Mouse (Mus musculus): Measurements from ENCODE around the gene Vmn2r90. TPM values are rescaled to one million over a fixed set of nuclear protein-coding genes. Genes with fewer than 3 reads are reported as not detected.
"Not testable (repeated sequence)": the region's sequence is repeated elsewhere in the genome, so short reads cannot be mapped to it uniquely, and the experiment has no call there.

Vmn2r90 gene
- total RNA-seq (2021) = not detected
- long read RNA-seq, experiment 1 = 0 reads
- long read RNA-seq, experiment 2 = 0 reads

DNA sequence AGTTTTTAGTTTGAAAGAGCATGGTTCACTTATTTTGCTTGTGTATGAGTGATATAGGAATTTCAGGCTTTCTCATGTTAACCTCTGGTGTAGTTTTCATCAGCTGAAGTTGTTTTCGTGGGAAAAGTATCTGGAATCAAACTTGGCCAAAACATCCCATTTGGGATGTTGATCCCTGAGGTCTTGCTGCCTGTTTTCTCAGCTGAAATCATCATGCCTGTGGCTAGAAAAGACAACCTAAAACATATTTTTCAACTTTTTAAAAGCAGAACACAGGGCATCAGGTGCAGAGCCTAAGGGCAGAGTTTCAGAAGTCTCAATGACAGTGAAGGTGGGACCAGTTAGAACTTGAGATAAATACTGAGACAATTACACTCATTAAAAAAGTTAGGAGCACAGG lies at the start of gene Vmn2r90:
Gene Vmn2r90, plus strand, starts transcription at position 301 of the 400 bp plus-strand sequence.
- no peak within 1 kb of the TSS for H3K4me3 ChIP-seq
- no peak for TF ChIP-seq CTCF (conservative IDR thresholded peaks at IDR 0.05)
- no peak within 1 kb of the TSS for H3K27ac ChIP-seq
- no peak for DNase-seq (ENCODE audit: low spot score in 2 of 2)

GRCm38 (mm10) chr17:17654997-17655828 lies 48.3 kb upstream of the Vmn2r90 start:
- no peak overlapping the region for H3K27ac ChIP-seq
- no peak for DNase-seq (ENCODE audit: low spot score in 2 of 2)
- TF ChIP-seq CTCF (conservative IDR thresholded peaks at IDR 0.05) = no peak
- no peak overlapping the region for H3K4me3 ChIP-seq

- TF ChIP-seq CTCF (conservative IDR thresholded peaks at IDR 0.05) = no peak
- DNase-seq (ENCODE audit: low spot score in 2 of 2) = no peak
- Histone ChIP-seq H3K27ac (no peak overlapping the region), H3K4me3 (no peak overlapping the region)
These were observed 47.7 kb upstream of the Vmn2r90 start for GRCm38 (mm10) chr17:17655829-17656176.

- Histone ChIP-seq H3K27ac (no peak overlapping the region), H3K4me3 (no peak overlapping the region)
- DNase-seq (ENCODE audit: low spot score in 2 of 2) = no peak
- no peak for TF ChIP-seq CTCF (conservative IDR thresholded peaks at IDR 0.05)
These were observed 24.8 kb upstream of the Vmn2r90 start for GRCm38 (mm10) chr17:17678781-17679180.

DNA sequence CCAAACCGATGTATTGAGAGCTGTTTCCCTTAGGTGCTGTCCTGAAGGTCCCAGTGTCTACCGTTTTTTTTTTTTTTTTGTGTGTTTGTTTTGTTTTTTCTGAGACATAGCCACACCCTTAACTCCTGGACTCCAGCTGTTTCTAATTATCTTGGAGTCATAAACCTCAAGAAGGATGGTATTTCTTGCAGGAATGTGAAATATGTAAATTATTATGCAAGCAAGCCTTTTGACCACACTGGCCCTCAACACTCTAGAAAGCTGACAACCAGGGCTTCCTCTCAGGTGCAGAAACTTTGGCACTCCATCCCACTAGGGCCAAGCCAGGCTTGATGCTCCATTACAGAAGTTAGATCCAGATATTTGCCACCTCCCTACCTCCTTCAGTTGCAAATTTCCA lies 12.9 kb upstream of the Vmn2r90 start:
- Histone ChIP-seq H3K4me3 (no peak overlapping the region), H3K27ac (no peak overlapping the region)
- no peak for DNase-seq (ENCODE audit: low spot score in 2 of 2)
- no peak for TF ChIP-seq CTCF (conservative IDR thresholded peaks at IDR 0.05)

DNA sequence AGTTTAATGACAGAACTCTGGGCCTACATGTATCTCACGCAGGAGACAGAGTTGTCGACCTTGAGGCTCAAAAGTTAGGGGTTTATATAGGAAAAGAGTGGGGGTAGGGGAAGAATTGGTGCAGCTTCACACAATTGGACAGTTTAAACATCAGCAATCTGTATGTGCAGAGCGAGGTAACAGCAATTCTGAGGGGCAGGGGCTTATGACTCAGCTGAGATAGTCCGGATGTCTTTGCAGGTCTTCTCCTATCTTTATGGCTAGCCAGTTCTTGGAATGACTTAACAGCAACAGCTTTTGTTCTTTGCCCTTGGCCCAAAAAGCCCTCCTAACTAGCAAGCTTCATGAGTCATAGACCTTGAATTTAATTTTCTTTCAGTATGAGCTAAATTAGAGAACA lies 28.8 kb downstream of the Vmn2r90 start:
- DNase-seq (ENCODE audit: low spot score in 2 of 2); H3K4me3 ChIP-seq; H3K27ac ChIP-seq: not testable (repeated sequence)

DNA sequence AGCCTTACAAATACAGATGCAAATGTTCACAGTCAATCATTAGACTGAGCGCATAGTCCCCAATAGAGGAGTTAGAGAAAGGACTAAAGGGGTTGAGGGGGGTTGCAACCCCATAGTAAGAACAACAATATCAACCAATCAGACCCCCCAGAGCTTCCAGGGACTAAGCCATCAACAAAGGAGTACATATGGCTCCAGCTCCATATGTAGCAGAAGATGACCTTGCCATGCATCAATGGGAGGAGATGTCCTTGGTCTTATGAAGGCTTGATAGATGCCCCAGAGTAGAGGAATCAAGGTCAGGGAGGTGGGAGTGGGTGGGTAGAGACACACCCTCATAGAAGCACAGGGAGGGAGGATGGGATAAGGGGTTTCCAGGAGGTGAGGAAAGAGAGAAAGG lies 35.1 kb downstream of the Vmn2r90 start:
- H3K27ac ChIP-seq = no peak overlapping the region
- TF ChIP-seq CTCF (conservative IDR thresholded peaks at IDR 0.05) = no peak
- DNase-seq (ENCODE audit: low spot score in 2 of 2) = no peak
- H3K4me3 ChIP-seq = no peak overlapping the region

DNA sequence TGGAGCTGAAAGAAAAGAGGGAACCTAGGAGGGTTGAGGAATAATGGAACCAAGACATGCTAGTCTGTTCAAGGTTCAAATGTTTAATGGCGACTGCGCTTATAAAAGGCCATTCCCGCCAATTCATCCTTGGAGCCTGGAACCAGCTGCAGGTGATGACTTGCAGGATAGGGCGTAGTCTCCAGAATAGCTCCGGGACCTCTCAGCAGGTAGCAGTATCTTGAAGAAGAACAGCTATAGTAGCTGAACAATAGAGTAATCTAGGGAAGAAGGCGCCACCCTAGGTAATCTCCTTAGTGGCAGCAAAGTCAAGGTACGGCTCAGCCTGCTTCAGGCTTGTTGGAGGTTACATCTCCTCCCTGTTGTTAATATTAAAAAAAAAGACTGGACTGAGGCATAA lies 35.8 kb downstream of the Vmn2r90 start:
- H3K4me3 ChIP-seq; H3K27ac ChIP-seq; DNase-seq (ENCODE audit: low spot score in 2 of 2): not testable (repeated sequence)

GRCm38 (mm10) chr17:17739936-17740335 lies 36.4 kb downstream of the Vmn2r90 start:
- H3K4me3 ChIP-seq; H3K27ac ChIP-seq; DNase-seq (ENCODE audit: low spot score in 2 of 2): not testable (repeated sequence)

GRCm38 (mm10) chr17:17741516-17741915 lies 38.0 kb downstream of the Vmn2r90 start:
- not testable (repeated sequence) for H3K4me3 ChIP-seq; DNase-seq (ENCODE audit: low spot score in 2 of 2); H3K27ac ChIP-seq

- peak; percentile 81 for TF ChIP-seq CTCF (conservative IDR thresholded peaks at IDR 0.05)
- H3K4me3 ChIP-seq, H3K27ac ChIP-seq: not testable (repeated sequence)
- DNase-seq (ENCODE audit: low spot score in 2 of 2) = peak; percentile 54
These were observed 45.8 kb downstream of the Vmn2r90 start for GRCm38 (mm10) chr17:17749371-17749770.

- Histone ChIP-seq H3K4me3 (no peak overlapping the region), H3K27ac (no peak overlapping the region)
- no peak for DNase-seq (ENCODE audit: low spot score in 2 of 2)
- TF ChIP-seq CTCF (conservative IDR thresholded peaks at IDR 0.05) = no peak
These were observed 59.2 kb downstream of the Vmn2r90 start for GRCm38 (mm10) chr17:17762614-17763293.

DNA sequence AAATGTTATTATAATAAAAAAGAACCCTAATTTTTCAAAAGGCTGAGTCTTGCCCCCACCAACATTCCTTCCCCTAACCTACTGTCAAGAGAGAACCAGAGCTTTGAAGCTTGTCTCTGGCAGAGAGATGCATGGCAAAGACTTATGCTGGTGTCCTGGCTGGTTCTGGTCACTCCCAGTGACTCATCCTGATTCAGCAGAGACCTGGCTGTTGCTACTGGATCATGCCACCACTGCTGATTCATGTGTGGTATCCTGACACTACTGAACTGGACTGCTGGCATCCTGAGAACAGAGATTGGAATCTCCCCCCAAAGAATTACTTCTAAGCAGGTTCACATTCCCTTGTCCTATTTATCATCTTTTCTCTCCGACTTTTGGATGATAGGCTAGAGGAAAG lies 60.7 kb downstream of the Vmn2r90 start:
- TF ChIP-seq CTCF (conservative IDR thresholded peaks at IDR 0.05) = no peak
- H3K27ac ChIP-seq = no peak overlapping the region
- DNase-seq (ENCODE audit: low spot score in 2 of 2) = no peak
- H3K4me3 ChIP-seq = no peak overlapping the region

DNA sequence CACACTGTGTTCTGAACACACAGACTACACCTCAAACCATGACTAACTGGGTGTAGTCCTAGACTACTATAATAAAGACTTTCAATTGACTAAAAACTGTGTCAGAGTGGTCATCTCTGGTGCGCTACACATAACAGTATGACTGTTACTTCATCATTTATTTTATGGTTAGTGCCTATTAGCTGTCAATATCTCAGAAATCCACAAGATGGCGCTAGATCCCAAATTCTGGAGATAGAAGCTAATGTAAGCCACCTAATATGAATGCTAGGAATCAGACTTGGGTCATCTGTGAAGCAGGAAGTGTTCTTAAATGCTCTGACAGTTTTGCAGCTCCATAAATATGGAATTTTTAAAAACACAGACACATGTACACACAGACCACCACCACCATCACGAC lies 62.9 kb downstream of the Vmn2r90 start:
- peak; percentile 27 to 60 for DNase-seq (ENCODE audit: low spot score in 2 of 2)
- Histone ChIP-seq H3K27ac (no peak overlapping the region), H3K4me3 (no peak overlapping the region)
- TF ChIP-seq CTCF (conservative IDR thresholded peaks at IDR 0.05) = peak; percentile 87

Other genes with a start within 250 kb of the Vmn2r90 start
- 100 to 1,000 TPM; 101 to 105 TPM for gene Lnpep, start 78.7 kb upstream of the Vmn2r90 start, total RNA-seq (2021)
- gene Spaca6, start 123.4 kb downstream of the Vmn2r90 start, total RNA-seq (2021) = 100 to 1,000 TPM; 109 to 126 TPM
- under 1 TPM; 0.25 to 0.56 TPM for gene Has1, start 151.5 kb downstream of the Vmn2r90 start, total RNA-seq (2021)
- not detected for gene Fpr1, start 180.2 kb downstream of the Vmn2r90 start, total RNA-seq (2021)
- not detected for gene Fpr2, start 184.1 kb downstream of the Vmn2r90 start, total RNA-seq (2021)
- not detected for gene Fpr3, start 184.1 kb downstream of the Vmn2r90 start, total RNA-seq (2021)